ENCODE assay signal across 8 mouse cellular contexts in genomic region chr6:88926870-88927269, GRCm38 (mm10). TPM values are rescaled to one million over a fixed set of nuclear protein-coding genes. Genes with fewer than 3 reads are reported as not detected.
DNase-seq lines count a peak whose midpoint lies in the region; ATAC-seq lines count a peak whose summit lies in the region.

No protein-coding gene starts in this region.

- peak; percentile 42 for DNase-seq in hindbrain, embryonic 11.5 days (ENCODE audit: low spot score)
- no peak for DNase-seq in urinary bladder, postnatal 25 days (ENCODE audit: low spot score)
- DNase-seq in layer of hippocampus, postnatal 25 days (ENCODE audit: extremely low spot score in 1 of 2, low spot score in 1 of 2) = no peak

- H3K27ac ChIP-seq in hindbrain, embryonic 11.5 days (ENCODE audit: low read depth, low read length) = peak overlapping the region; percentile 96
- H3K27ac ChIP-seq in hindbrain, embryonic 16.5 days (ENCODE audit: low read depth, low read length) = no peak overlapping the region
- H3K27ac ChIP-seq in heart, embryonic 16.5 days (ENCODE audit: low read length) = no peak overlapping the region
- no peak overlapping the region; the same call in 1 of the 2 replicates for H3K27ac ChIP-seq in forebrain, embryonic 15.5 days (replicated peaks)

- 28% methylated on average over 3 of the region's 3 CpGs for WGBS in hindbrain, embryonic 11.5 days
- 32% methylated on average over 3 of the region's 3 CpGs for WGBS in hindbrain, embryonic 16.5 days
- WGBS in heart, embryonic 16.5 days = 35% methylated on average over 3 of the region's 3 CpGs
- 54% methylated on average over 3 of the region's 3 CpGs for WGBS in forebrain, embryonic 15.5 days

- H3K9me3 ChIP-seq in hindbrain, embryonic 11.5 days (ENCODE audit: control insufficient read depth, low read length) = no peaks in the 10 kb centered on the region
- H3K9me3 ChIP-seq in hindbrain, embryonic 16.5 days (ENCODE audit: control insufficient read depth, low read length) = no peaks in the 10 kb centered on the region
- H3K9me3 ChIP-seq in heart, embryonic 16.5 days (replicated peaks; ENCODE audit: control insufficient read depth, low read length) = no peaks in the 10 kb centered on the region
- no peaks in the 10 kb centered on the region for H3K9me3 ChIP-seq in forebrain, embryonic 15.5 days

- no peaks in the 10 kb centered on the region for H3K36me3 ChIP-seq in hindbrain, embryonic 11.5 days (ENCODE audit: control insufficient read depth, insufficient read depth, low read length)
- H3K36me3 ChIP-seq in hindbrain, embryonic 16.5 days (ENCODE audit: control insufficient read depth, insufficient read depth, low read length) = no peaks in the 10 kb centered on the region
- H3K36me3 ChIP-seq in heart, embryonic 16.5 days (ENCODE audit: control insufficient read depth, insufficient read depth) = no peaks in the 10 kb centered on the region
- H3K36me3 ChIP-seq in forebrain, embryonic 15.5 days = no peaks in the 10 kb centered on the region

- H3K4me1 ChIP-seq in hindbrain, embryonic 11.5 days (replicated peaks; ENCODE audit: control insufficient read depth, insufficient read depth, low read length) = peaks cover 39% of the 10 kb centered on the region
- H3K4me1 ChIP-seq in hindbrain, embryonic 16.5 days (ENCODE audit: control insufficient read depth, insufficient read depth, low read depth, low read length) = peaks cover 29% of the 10 kb centered on the region
- H3K4me1 ChIP-seq in heart, embryonic 16.5 days (ENCODE audit: control insufficient read depth, insufficient read depth, low read length) = peaks cover 41% of the 10 kb centered on the region
- peaks cover 30% of the 10 kb centered on the region for H3K4me1 ChIP-seq in forebrain, embryonic 15.5 days

- peak overlapping the region; percentile 25; the same call in 1 of the 2 replicates for H3K9ac ChIP-seq in hindbrain, embryonic 11.5 days (ENCODE audit: low read depth, low read length)
- no peak overlapping the region for H3K9ac ChIP-seq in hindbrain, embryonic 16.5 days (ENCODE audit: low read depth, low read length)
- H3K9ac ChIP-seq in heart, embryonic 16.5 days (ENCODE audit: low read length) = peak overlapping the region; percentile 20; the same call in 1 of the 2 replicates
- H3K9ac ChIP-seq in forebrain, embryonic 15.5 days (replicated peaks) = no peak overlapping the region

- H3K4me2 ChIP-seq in hindbrain, embryonic 11.5 days (replicated peaks; ENCODE audit: low read depth, low read length) = no peak overlapping the region
- no peak overlapping the region for H3K4me2 ChIP-seq in hindbrain, embryonic 16.5 days (ENCODE audit: low read length)
- no peak overlapping the region for H3K4me2 ChIP-seq in heart, embryonic 16.5 days (ENCODE audit: low read depth, low read length)
- H3K4me2 ChIP-seq in forebrain, embryonic 15.5 days (replicated peaks) = no peak overlapping the region

- no peak for ATAC-seq in hindbrain, embryonic 11.5 days (ENCODE audit: low FRiP score)
- ATAC-seq in hindbrain, embryonic 16.5 days = no peak
- peak; percentile 40 for ATAC-seq in activated CD4-positive, CD25-positive, alpha-beta regulatory T cell, adult 4 months
- ATAC-seq in heart, embryonic 16.5 days (replicated peaks; ENCODE audit: extremely low read depth, insufficient read depth, low FRiP score) = peak; percentile 49
- peak; percentile 82 for ATAC-seq in megakaryocyte progenitor cell, adult 5-6 weeks (replicated peaks; ENCODE audit: poor library complexity)
- ATAC-seq in forebrain, embryonic 15.5 days (replicated peaks) = no peak

- H3K4me3 ChIP-seq in hindbrain, embryonic 11.5 days (ENCODE audit: low read depth, low read length) = no peak overlapping the region
- no peak overlapping the region for H3K4me3 ChIP-seq in hindbrain, embryonic 16.5 days (ENCODE audit: low read length)
- no peak overlapping the region for H3K4me3 ChIP-seq in heart, embryonic 16.5 days (ENCODE audit: low read length)
- H3K4me3 ChIP-seq in forebrain, embryonic 15.5 days = no peak overlapping the region

- no peaks in the 10 kb centered on the region for H3K27me3 ChIP-seq in hindbrain, embryonic 11.5 days (ENCODE audit: control insufficient read depth, insufficient read depth, low read length)
- no peaks in the 10 kb centered on the region for H3K27me3 ChIP-seq in hindbrain, embryonic 16.5 days (replicated peaks; ENCODE audit: control insufficient read depth, insufficient read depth, low read length)
- H3K27me3 ChIP-seq in heart, embryonic 16.5 days (ENCODE audit: control insufficient read depth, insufficient read depth, low read length) = no peaks in the 10 kb centered on the region
- 0 out of 2 replicates have a peak, but pooled peaks cover 4% of the 10 kb centered on the region for H3K27me3 ChIP-seq in forebrain, embryonic 15.5 days

RNA-seq across cellular contexts. Expression of gene Tpra1, which starts 24.8 kb away (rescaled TPM):
- polyA plus RNA-seq in hindbrain, embryonic 11.5 days (2014; fragmentation: Nextera tagmentation; extraction: Ambion mirVana) = 40.1 and 45.4 TPM in 2 replicates
- polyA plus RNA-seq in hindbrain, embryonic 16.5 days (2015; fragmentation: Nextera tagmentation; extraction: Ambion mirVana) = 92.3 and 94.7 TPM in 2 replicates
- polyA plus RNA-seq in activated CD4-positive, CD25-positive, alpha-beta regulatory T cell, adult 4 months (2017; shearing (Covaris generic)) = 10 to 100 TPM; 43.6 to 57.7 TPM
- 54.9 and 58.0 TPM in 2 replicates for polyA plus RNA-seq in heart, embryonic 16.5 days (2015; fragmentation: Nextera tagmentation; extraction: Ambion mirVana)
- total RNA-seq in megakaryocyte progenitor cell, adult 5-6 weeks (2015) = 24.3 and 26.1 TPM in 2 replicates
- total RNA-seq in megakaryocyte progenitor cell, adult 5-6 weeks (2017) = 28.4 and 32.8 TPM in 2 replicates
- 61.5 and 64.1 TPM in 2 replicates for polyA plus RNA-seq in forebrain, embryonic 15.5 days (2015; fragmentation: Nextera tagmentation; extraction: Ambion mirVana)
- total RNA-seq in layer of hippocampus, postnatal 25 days (2021) = 10 to 100 TPM; 35.1 to 45.1 TPM

RNA-seq across cellular contexts. Expression of gene Mcm2, which starts 28.3 kb away (rescaled TPM):
- 146 and 191 TPM in 2 replicates for polyA plus RNA-seq in hindbrain, embryonic 11.5 days (2014; fragmentation: Nextera tagmentation; extraction: Ambion mirVana)
- 27.3 and 35.0 TPM in 2 replicates for polyA plus RNA-seq in hindbrain, embryonic 16.5 days (2015; fragmentation: Nextera tagmentation; extraction: Ambion mirVana)
- 10 to 100 TPM; 27.0 to 41.8 TPM for polyA plus RNA-seq in activated CD4-positive, CD25-positive, alpha-beta regulatory T cell, adult 4 months (2017; shearing (Covaris generic))
- polyA plus RNA-seq in heart, embryonic 16.5 days (2015; fragmentation: Nextera tagmentation; extraction: Ambion mirVana) = 88.3 and 94.7 TPM in 2 replicates
- total RNA-seq in megakaryocyte progenitor cell, adult 5-6 weeks (2015) = 103 and 107 TPM in 2 replicates
- total RNA-seq in megakaryocyte progenitor cell, adult 5-6 weeks (2017) = 150 and 151 TPM in 2 replicates
- 70.0 and 75.2 TPM in 2 replicates for polyA plus RNA-seq in forebrain, embryonic 15.5 days (2015; fragmentation: Nextera tagmentation; extraction: Ambion mirVana)
- 1 to 10 TPM; 5.5 to 6.6 TPM for total RNA-seq in layer of hippocampus, postnatal 25 days (2021)

RNA-seq across cellular contexts. Expression of gene Podxl2, which starts 52.0 kb away (rescaled TPM):
- 151 and 156 TPM in 2 replicates for polyA plus RNA-seq in hindbrain, embryonic 11.5 days (2014; fragmentation: Nextera tagmentation; extraction: Ambion mirVana)
- polyA plus RNA-seq in hindbrain, embryonic 16.5 days (2015; fragmentation: Nextera tagmentation; extraction: Ambion mirVana) = 553 and 621 TPM in 2 replicates
- polyA plus RNA-seq in activated CD4-positive, CD25-positive, alpha-beta regulatory T cell, adult 4 months (2017; shearing (Covaris generic)) = not detected
- 43.7 and 45.0 TPM in 2 replicates for polyA plus RNA-seq in heart, embryonic 16.5 days (2015; fragmentation: Nextera tagmentation; extraction: Ambion mirVana)
- 0.15 TPM in 1 of 2 replicates, not detected in the other for total RNA-seq in megakaryocyte progenitor cell, adult 5-6 weeks (2015)
- total RNA-seq in megakaryocyte progenitor cell, adult 5-6 weeks (2017) = 0.41 and 0.92 TPM in 2 replicates
- polyA plus RNA-seq in forebrain, embryonic 15.5 days (2015; fragmentation: Nextera tagmentation; extraction: Ambion mirVana) = 590 and 608 TPM in 2 replicates
- total RNA-seq in layer of hippocampus, postnatal 25 days (2021) = 100 to 1,000 TPM; 178 to 179 TPM

Comparison
In these comparisons a context has a peak if more than half of its experiments do, and no peak if none do; other contexts are left out.
1. H3K9ac ChIP-seq: peak in hindbrain, embryonic 11.5 days (single experiment) and heart, embryonic 16.5 days (single experiment); none in hindbrain, embryonic 16.5 days (single experiment) and forebrain, embryonic 15.5 days (single experiment).
2. ATAC-seq: peak in activated CD4-positive, CD25-positive, alpha-beta regulatory T cell, adult 4 months (single experiment), heart, embryonic 16.5 days (single experiment) and megakaryocyte progenitor cell, adult 5-6 weeks (single experiment); none in hindbrain, embryonic 11.5 days (single experiment), hindbrain, embryonic 16.5 days (single experiment) and forebrain, embryonic 15.5 days (single experiment).
3. RNA of gene Podxl2, which starts 52.0 kb away (polyA plus RNA-seq): 590 to 608 TPM in forebrain, embryonic 15.5 days, 553 to 621 TPM in hindbrain, embryonic 16.5 days, 151 to 156 TPM in hindbrain, embryonic 11.5 days and 43.7 to 45.0 TPM in heart, embryonic 16.5 days; not detected in activated CD4-positive, CD25-positive, alpha-beta regulatory T cell, adult 4 months; every median in the first group is over 10 times any median in the second.